Mouse (Mus musculus) midbrain, embryonic 14.5 days (tissue): ENCODE measurements around the gene Alkbh3. TPM values are rescaled to one million over a fixed set of nuclear protein-coding genes. Genes with fewer than 3 reads are reported as not detected.

ENCODE experiments used
- ATAC-seq: fragments of 200-750 bp; cut with Nextera tagmentation; 2 replicates; pipeline ENCODE4 v1.8.0; 2017; ENCODE audit warnings: moderate number of reproducible peaks, moderate library complexity; ENCODE audit not compliant: low FRiP score, low TSS enrichment
- DNase-seq: peaks from one replicate; pipeline ENCODE4 v3.0.0-alpha.2; 2015
- H3K27ac ChIP-seq: fragments of 300-500 bp; sonication (generic); replicated peaks from 2 replicates; pipeline ENCODE4 v1.5.1; 2014; ENCODE audit warnings: mild to moderate bottlenecking, low read depth, low read length, moderate library complexity
- H3K27me3 ChIP-seq: fragments of 300-500 bp; sonication (generic); 2 replicates; pipeline ENCODE4 v1.6.1; 2014; ENCODE audit warnings: low read length, control low read depth, mixed read lengths; ENCODE audit not compliant: control insufficient read depth, insufficient read depth
- H3K36me3 ChIP-seq: fragments of 300-500 bp; sonication (generic); 2 replicates; pipeline ENCODE4 v1.6.1; 2014; ENCODE audit warnings: low read length, control low read depth; ENCODE audit not compliant: control insufficient read depth, insufficient read depth
- H3K4me1 ChIP-seq: fragments of 300-500 bp; sonication (generic); 2 replicates; pipeline ENCODE4 v1.6.1; 2014; ENCODE audit warnings: mild to moderate bottlenecking, antibody characterized with exemption, low read length, control low read depth; ENCODE audit not compliant: control insufficient read depth, insufficient read depth
- H3K4me2 ChIP-seq: fragments of 300-500 bp; sonication (generic); 2 replicates; pipeline ENCODE4 v1.6.1; 2014; ENCODE audit warnings: mild to moderate bottlenecking, low read length, moderate library complexity
- H3K4me3 ChIP-seq: fragments of 300-500 bp; sonication (generic); replicated peaks from 2 replicates; pipeline ENCODE4 v1.5.1; 2014; ENCODE audit warnings: low read depth, low read length
- H3K9ac ChIP-seq: fragments of 300-500 bp; sonication (generic); replicated peaks from 2 replicates; pipeline ENCODE4 v1.6.1; 2014; ENCODE audit warnings: mild to moderate bottlenecking, low read length, moderate library complexity
- H3K9me3 ChIP-seq: fragments of 300-500 bp; sonication (generic); 2 replicates; pipeline ENCODE4 v1.6.1; 2016; ENCODE audit warnings: low read length, control low read depth, mixed read lengths; ENCODE audit not compliant: control insufficient read depth
- WGBS: fragments of 180-500 bp; shearing (Covaris S2); extraction: QIAGEN DNeasy Blood & Tissue Kit; methylation state at CpG from one replicate; pipeline ENCODE4 v1.1.7; 2014; 5-methylcytosine and 5-hydroxymethylcytosine counted together
- polyA plus RNA-seq: library from polyadenylated mRNA; unstranded; fragments of >200 nt; fragmentation: Nextera tagmentation; extraction: Ambion mirVana; gene quantifications from 2 replicates; pipeline ENCODE4 v1.2.1, GENCODE M21; 2014

The Alkbh3 gene
- polyA plus RNA-seq, 1 experiment from 2014 or later = 53.7 TPM

DNA sequence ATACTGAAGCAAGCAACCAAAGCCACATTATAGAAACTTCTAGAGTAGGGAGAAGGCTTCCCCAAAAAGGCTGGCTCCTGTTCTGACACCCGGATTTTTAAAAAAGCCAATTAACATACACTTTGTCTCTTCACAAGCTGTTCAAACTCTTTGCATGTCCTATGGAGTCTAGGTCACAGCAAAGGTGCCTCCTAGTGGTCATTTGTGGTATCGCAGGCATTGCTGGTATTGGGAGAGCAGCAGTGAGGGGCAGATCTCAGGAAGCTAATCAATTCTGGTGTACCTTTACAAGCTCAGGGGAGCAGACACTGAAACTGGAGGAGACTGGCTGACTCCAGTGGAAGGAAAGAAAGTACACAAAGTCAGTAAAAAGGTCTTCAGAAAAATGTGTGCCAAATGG lies 8.3 kb downstream of the Alkbh3 start:
- no peak overlapping the region for H3K9ac ChIP-seq
- no peaks in the 10 kb centered on the region for H3K9me3 ChIP-seq
- no peaks in the 10 kb centered on the region for H3K27me3 ChIP-seq
- no peak overlapping the region for H3K4me3 ChIP-seq
- H3K4me2 ChIP-seq = no peak overlapping the region
- peak; percentile 93 for DNase-seq
- peaks cover 88% of the 10 kb centered on the region for H3K36me3 ChIP-seq
- WGBS = 3% methylated on average over 2 of the region's 2 CpGs
- 0 out of 2 replicates have a peak, but pooled peaks have one; percentile 48 for ATAC-seq
- H3K27ac ChIP-seq = no peak overlapping the region
- no peaks in the 10 kb centered on the region for H3K4me1 ChIP-seq

DNA sequence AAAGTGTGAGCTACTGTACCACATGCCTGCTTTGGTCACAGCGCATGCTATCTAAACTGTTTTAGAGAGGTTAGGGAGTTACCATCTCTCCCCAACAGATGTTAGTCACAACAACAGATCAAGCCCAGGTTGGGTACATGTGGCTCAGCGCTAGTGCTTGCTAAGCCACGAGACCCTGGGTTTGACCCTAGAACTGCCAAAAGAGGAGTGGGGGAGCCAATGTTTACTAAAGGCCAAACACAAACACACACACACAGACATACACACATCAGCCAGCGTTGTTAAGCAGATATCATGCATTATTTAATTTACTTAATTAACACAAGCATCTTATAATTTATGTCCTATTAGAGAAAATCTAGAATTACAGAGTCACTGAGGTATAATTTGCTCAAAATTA lies 8.7 kb downstream of the Alkbh3 start:
- WGBS = 86% methylated on average over 4 of the region's 4 CpGs
- H3K27ac ChIP-seq = no peak overlapping the region
- peaks cover 88% of the 10 kb centered on the region for H3K36me3 ChIP-seq
- H3K9me3 ChIP-seq = no peaks in the 10 kb centered on the region
- H3K4me2 ChIP-seq = no peak overlapping the region
- H3K9ac ChIP-seq = no peak overlapping the region
- ATAC-seq (no peak), DNase-seq (no peak)
- no peaks in the 10 kb centered on the region for H3K27me3 ChIP-seq
- no peak overlapping the region for H3K4me3 ChIP-seq
- no peaks in the 10 kb centered on the region for H3K4me1 ChIP-seq

DNA sequence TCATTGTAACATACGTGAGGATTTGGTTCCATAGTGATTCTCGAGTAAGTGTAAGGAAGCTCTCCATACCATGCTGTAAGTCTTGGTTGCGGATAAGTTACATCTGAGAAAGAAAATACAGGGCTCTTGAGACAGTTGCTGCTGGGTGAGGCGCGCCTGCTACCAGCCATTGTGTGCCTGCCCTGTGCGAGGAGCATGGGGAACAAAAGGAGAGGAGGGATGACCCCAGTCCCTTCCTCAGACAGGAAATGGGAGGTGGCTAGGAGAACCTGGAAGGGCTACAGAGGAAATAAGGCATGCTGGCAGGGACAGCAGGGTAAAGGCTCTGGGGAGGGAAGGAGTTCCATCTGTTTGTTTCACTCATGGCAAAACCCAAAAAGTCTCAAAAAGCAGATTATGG lies 9.2 kb downstream of the Alkbh3 start:
- Histone ChIP-seq H3K4me1 (no peaks in the 10 kb centered on the region), H3K4me2 (no peak overlapping the region), H3K4me3 (no peak overlapping the region), H3K9ac (no peak overlapping the region), H3K27me3 (no peaks in the 10 kb centered on the region), H3K27ac (no peak overlapping the region), H3K36me3 (peaks cover 88% of the 10 kb centered on the region), H3K9me3 (no peaks in the 10 kb centered on the region)
- ATAC-seq = no peak
- no peak for DNase-seq
- 94% methylated on average over 6 of the region's 6 CpGs for WGBS

DNA sequence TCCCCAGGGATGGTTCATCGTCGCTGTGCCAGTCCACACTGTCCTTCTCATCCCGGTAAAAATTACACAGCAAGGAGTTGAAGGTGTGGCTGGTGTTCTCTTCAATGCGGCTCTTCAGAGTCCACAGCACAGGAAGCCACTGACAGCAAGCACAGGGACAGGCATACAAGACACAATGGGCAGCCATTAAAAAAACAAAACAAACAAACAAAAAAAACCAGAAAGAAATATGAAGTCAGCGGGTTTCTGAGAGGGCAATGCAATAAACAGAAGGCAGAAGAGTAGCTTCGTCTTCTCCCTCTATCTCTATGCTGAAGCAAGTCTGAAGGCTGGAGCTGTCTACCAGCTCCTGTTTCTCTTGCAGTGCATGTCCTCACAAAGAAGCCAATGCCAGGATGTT lies 14.4 kb downstream of the Alkbh3 start, which contains the start of gene Gm27027:
Gene Gm27027 (minus strand): TSS at position 101 of the 400 bp plus-strand sequence.
- H3K36me3 ChIP-seq = peaks cover 89% of the 10 kb centered on the region

DNA sequence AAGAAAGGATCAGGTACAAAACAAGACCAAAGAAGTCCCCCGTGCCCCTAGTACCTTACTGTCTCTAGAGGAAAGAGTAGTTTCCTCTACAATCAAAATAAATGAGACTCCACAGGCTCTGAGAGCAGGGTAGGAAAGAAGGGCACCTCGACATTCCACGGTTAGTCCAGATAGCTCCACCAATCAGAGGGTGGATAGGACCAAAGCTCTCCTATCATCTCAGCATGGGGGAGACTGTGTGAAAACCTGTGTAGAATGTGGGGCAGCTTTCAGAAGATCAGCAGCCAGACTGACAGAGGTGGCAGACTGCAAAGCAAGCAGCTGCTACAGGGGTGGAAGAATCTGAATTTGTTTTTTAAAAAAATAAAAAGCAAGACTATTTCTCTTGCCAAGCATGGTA lies 17.8 kb downstream of the Alkbh3 start:
- H3K9ac ChIP-seq = no peak overlapping the region
- peaks cover 87% of the 10 kb centered on the region for H3K36me3 ChIP-seq
- H3K4me1 ChIP-seq = 0 out of 2 replicates have a peak, but pooled peaks cover 3% of the 10 kb centered on the region
- H3K4me2 ChIP-seq = no peak overlapping the region
- DNase-seq (no peak), ATAC-seq (no peak)
- WGBS = 56% methylated on average over 3 of the region's 3 CpGs
- H3K27ac ChIP-seq = peak overlapping the region; percentile 33; the same call in 1 of the 2 replicates
- H3K4me3 ChIP-seq = no peak overlapping the region
- H3K27me3 ChIP-seq = no peaks in the 10 kb centered on the region
- no peaks in the 10 kb centered on the region for H3K9me3 ChIP-seq

More for the DNA sequence above, 14.4 kb downstream of the Alkbh3 start, which contains the start of gene Gm27027:
- WGBS = 94% methylated on average over 6 of the region's 6 CpGs
- no peaks in the 10 kb centered on the region for H3K27me3 ChIP-seq
- H3K4me2 ChIP-seq = no peak within 1 kb of the TSS
- no peak within 1 kb of the TSS for H3K4me3 ChIP-seq
- no peak within 1 kb of the TSS for H3K9ac ChIP-seq
- 0 out of 2 replicates have a peak, but pooled peaks cover 3% of the 10 kb centered on the region for H3K4me1 ChIP-seq
- H3K9me3 ChIP-seq = no peaks in the 10 kb centered on the region
- no peak within 1 kb of the TSS for H3K27ac ChIP-seq
- DNase-seq (no peak), ATAC-seq (no peak)

DNA sequence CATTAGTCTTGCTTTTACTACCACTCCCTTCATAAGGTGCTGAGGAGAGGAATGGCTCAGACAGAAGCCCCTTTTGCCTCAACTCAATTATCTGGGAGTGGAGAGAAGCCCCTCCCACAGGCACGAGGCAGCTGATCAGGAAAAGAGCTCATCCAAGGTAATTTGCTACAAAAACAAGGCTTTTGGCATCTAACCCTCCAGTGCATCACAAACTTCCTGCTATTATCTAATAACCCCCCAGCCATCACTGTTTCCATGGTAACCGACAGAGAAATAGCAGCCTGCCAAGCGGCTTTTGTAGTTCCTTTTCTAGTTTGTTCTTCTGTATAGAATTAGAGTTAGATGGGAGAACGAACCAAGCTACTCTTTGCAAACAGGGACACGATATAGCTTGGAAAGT lies 18.3 kb downstream of the Alkbh3 start:
- Histone ChIP-seq H3K9me3 (no peaks in the 10 kb centered on the region), H3K27me3 (no peaks in the 10 kb centered on the region), H3K4me1 (0 out of 2 replicates have a peak, but pooled peaks cover 3% of the 10 kb centered on the region), H3K4me3 (no peak overlapping the region), H3K27ac (no peak overlapping the region; the same call in 1 of the 2 replicates), H3K9ac (no peak overlapping the region), H3K4me2 (no peak overlapping the region), H3K36me3 (peaks cover 87% of the 10 kb centered on the region)
- peak; percentile 59 for DNase-seq
- no peak for ATAC-seq
- 35% methylated on average over 5 of the region's 5 CpGs for WGBS

DNA sequence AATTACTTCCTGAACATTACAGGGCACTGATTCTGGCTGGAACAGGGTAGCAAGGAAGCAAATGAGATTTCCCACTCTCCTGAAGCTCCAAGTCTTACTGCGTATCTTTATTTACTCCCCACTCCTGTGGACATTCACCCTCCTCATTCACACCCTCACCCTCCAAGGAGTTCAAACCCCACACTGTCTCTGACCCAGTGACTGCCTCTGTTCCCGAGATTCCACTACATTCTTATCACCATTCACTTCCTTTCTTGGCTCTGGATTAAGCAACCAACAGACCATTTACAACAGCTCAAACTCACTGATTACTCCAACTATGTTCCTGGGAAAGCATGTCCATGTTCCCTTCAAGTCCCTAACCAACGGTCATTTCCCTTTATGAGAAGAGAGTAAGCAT lies 19.3 kb downstream of the Alkbh3 start:
- Histone ChIP-seq H3K9me3 (no peaks in the 10 kb centered on the region), H3K27me3 (no peaks in the 10 kb centered on the region), H3K9ac (no peak overlapping the region), H3K4me1 (0 out of 2 replicates have a peak, but pooled peaks cover 3% of the 10 kb centered on the region), H3K4me3 (no peak overlapping the region), H3K27ac (no peak overlapping the region), H3K36me3 (peaks cover 84% of the 10 kb centered on the region), H3K4me2 (no peak overlapping the region)
- no peak for DNase-seq
- 90% methylated on average over 3 of the region's 3 CpGs for WGBS
- no peak for ATAC-seq

DNA sequence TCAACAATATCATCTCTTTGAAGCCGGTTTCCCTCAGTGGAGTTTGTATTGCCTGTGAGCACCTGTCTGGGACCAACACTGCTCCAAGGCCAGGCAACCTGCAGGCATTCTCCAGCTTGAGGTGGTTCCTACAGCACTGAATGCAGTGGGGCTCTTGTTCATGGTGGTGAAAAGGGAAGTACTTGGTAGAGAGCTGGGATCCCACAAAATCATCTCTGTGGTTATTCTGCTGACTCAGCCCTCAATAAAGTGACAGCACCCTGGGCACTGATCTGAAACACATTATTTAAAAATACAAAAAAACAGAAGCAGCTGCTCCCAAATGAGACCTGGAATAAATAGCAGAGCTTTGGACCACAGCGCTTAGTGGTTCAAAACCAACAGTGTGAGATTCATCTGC lies 22.2 kb downstream of the Alkbh3 start:
- no peak overlapping the region for H3K27ac ChIP-seq
- H3K27me3 ChIP-seq = no peaks in the 10 kb centered on the region
- no peaks in the 10 kb centered on the region for H3K9me3 ChIP-seq
- H3K9ac ChIP-seq = no peak overlapping the region
- ATAC-seq (no peak), DNase-seq (no peak)
- 0 out of 2 replicates have a peak, but pooled peaks cover 3% of the 10 kb centered on the region for H3K4me1 ChIP-seq
- 96% methylated on average over 2 of the region's 2 CpGs for WGBS
- H3K36me3 ChIP-seq = peaks cover 67% of the 10 kb centered on the region
- no peak overlapping the region for H3K4me3 ChIP-seq
- H3K4me2 ChIP-seq = no peak overlapping the region

DNA sequence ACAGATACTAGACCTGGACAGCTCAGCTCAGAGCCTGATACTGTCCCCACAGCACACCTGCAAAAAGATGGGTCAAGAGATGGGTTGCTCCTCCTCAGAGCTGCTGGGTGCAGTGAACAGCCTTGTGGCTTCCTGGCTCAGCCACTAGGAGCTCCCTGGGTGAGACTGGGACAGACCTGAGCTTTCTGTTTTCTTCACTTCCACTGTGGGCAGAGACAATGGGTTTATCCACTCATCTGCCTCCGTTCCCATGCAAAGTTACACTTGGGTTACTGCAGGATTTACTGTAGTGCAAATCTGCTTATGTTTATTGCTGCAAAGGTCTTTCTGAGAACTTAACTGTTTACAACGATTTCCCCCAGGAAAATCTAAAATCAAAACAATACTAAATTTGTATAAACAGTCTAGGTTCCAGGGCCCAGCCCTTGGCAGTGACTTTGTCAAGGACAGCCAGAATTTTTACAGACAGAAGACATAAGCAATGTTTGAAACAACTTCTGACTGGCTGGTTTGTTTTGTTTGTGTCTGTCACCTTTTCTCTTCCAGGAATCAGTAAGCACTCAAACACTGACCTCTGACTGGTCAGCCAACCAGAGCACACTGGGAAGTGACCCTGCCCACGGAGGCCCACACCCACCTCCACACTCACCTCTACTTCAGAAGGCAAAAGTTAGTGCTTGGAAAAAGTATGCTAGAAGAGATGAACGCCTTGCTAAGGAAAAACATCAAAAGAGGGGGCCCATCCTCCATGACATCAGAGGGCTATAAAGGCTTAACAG lies 28.0 kb downstream of the Alkbh3 start:
- WGBS = 93% methylated on average over 4 of the region's 4 CpGs
- Histone ChIP-seq H3K4me1 (no peaks in the 10 kb centered on the region), H3K27me3 (no peaks in the 10 kb centered on the region), H3K9ac (no peak overlapping the region), H3K4me2 (no peak overlapping the region), H3K27ac (no peak overlapping the region), H3K9me3 (no peaks in the 10 kb centered on the region), H3K4me3 (no peak overlapping the region), H3K36me3 (peaks cover 70% of the 10 kb centered on the region)
- ATAC-seq (no peak), DNase-seq (no peak)
